Mouse (Mus musculus) granulocyte monocyte progenitor cell, adult 5-6 weeks (primary cell): Measurements from ENCODE around the gene Pde6g. TPM values are rescaled to one million over a fixed set of nuclear protein-coding genes. Genes with fewer than 3 reads are reported as not detected.
"Not testable (repeated sequence)": the region's sequence is repeated elsewhere in the genome, so short reads cannot be mapped to it uniquely, and the experiment has no call there.

Experiments
- ATAC-seq: replicated peaks from 2 replicates; pipeline ENCODE4 v1.8.0; 2016; ENCODE audit warnings: mild to moderate bottlenecking, moderate TSS enrichment, inconsistent platforms; ENCODE audit not compliant: poor library complexity, severe bottlenecking
- total RNA-seq, 2 experiments: library from RNA; stranded (forward) in 1 of 2; stranded (reverse) in 1 of 2; fragments of 200-712, 200-1000 nt in 1 of 2; fragments of >200 nt in 1 of 2; fragmentation: Nextera tagmentation in 1 of 2; gene quantifications; 2 replicates each; pipeline ENCODE4 v1.2.3; 2014 to 2017

The Pde6g gene
- total RNA-seq, 2 experiments from 2014 or later: not detected

DNA sequence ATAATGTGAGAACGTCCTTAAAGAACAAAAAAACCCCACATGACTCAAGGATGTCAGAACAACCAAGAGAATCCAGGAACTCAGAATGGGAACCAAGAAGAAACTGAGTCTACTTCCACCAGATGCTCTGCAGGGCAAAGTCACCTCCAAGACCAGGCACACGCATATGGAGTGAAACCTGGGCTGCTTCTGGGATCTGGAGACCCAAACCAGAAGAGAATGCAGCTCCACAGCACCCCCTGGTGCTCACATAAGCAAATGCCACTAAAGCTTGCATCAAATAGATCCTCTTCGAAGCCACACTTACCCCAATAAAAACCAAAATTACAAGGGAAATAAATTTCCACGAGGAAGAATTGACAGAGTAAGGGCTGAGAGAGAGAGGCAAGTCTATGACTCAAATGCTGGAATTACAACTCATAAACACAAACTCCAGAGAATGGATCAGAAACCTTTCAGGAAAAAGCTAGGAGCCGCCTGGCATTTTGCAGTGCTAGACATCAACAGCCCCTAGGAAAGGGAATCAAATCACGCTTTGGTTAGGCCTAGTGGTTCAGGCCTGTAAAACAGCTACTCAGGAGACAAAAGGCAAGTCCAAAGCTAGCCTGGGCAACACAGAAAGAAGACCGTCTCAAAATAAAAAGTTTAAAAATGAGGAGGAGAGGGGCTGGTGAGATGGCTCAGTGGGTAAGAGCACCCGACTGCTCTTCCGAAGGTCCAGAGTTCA, 29.6 kb downstream of the Pde6g start:
- ATAC-seq: peak; percentile 61

DNA sequence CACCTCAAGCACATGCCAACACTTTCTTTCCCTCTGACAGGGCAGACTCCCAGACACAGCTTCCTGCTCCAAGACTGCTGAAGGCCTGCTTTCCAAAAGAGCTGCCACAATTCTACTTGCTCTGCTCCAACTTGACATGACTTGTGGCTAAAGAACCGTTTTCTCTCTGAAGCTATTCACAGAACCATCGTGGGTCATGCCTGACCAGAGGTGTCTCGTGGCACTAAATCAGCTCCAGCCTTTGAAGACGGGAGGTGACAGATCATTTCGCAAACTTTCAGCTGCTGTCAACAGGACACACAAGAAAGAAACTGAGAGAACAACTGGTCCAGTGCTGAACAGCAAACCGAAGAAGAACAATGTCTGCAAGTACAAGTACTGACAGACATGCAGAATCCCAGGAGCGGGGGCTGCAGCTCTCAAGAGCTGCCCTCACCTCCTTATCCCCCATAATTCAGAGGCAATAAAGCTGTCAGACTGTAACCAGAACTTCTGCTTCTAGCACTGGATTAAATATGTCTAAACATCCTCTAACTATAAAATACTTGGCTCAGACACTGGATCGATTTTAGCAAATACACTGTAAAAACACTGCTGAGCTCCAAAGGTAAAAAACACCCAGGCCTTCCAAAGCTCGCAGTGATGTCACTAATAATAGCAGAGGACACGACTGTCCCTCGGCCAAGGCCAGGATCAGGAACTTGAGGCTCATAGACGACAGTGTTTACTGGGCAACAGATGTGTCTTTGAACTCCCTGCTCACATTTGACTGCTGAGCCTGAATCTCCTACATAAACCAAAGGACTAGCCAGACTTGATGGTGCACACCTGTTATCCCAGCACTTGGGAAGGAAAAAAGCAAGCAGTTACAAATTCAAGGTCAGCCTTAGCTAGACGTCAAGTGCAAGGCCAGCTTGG, 30.4 kb downstream of the Pde6g start:
- no peak for ATAC-seq

DNA sequence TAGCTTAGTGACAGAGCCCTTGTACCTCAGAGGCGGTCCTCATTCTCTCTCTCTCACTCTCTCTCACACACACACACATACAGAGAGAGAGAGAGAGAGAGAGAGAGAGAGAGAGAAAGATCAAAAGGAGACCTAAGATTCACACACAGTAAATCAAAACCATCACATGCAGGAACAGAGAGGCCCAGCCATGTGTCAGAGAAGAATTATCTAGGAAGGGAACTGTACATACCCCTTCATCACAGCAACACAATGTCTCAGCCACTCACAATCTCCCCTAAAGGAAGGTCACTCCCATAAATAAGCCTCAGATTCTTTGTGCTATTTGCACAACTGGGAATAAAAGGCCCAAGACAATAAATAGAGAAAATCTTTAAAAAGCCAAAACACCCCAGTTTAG, 34.7 kb downstream of the Pde6g start:
- ATAC-seq: no peak

DNA sequence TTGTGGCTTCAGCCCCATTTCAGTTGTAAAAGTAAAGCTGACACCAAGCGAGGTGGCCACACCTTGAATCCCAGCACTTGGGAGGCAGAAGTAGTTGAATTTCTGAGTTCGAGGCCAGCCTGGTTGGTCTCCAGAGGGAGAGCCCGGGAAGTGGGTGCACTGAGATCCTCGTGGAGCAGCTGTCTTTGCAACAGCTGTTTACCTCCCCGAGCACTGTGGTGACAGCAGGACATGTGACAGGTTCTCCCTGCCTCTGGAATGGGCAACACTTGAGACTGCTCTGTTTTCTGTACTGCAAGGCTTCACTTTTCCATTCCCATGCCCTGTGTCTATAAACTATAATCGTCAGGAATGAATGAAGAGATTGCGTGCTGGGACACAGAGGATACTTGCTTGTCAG, 35.4 kb downstream of the Pde6g start:
- ATAC-seq: no peak

DNA sequence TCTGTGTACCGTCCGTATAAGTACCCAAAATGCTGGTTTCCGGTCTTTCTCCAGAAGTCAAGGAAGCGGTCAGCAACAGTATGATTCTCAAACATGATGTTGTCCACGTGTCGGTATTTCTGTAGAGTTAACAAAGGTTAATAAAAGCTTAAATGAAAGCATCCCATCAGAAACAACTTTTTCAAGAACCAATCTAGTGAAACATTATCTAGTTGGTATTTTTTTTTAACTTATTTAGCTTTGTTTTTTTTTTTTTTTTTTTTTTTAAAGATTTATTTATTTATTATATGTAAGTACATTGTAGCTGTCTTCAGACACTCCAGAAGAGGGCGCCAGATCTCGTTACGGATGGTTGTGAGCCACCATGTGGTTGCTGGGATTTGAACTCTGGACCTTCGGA, 39.7 kb downstream of the Pde6g start:
- not testable (repeated sequence) for ATAC-seq

DNA sequence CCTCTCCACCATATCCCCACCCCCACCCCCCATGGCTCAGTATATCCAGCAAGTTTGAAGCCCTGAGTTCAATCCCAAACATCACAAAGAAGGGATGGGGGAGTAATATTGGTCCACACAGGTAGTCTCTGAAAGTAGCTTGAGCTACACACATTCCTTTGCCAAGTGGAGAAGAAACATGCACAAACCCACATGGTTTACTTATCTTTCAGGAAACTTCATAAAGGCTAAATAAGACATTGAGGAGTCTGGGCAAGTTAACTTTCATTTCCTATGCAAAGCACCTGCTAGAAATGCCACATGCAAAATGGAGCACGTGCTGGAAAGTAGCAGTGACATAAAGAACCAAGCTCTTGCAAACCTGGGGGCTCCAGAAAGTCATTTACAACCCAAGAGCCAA, 46.9 kb downstream of the Pde6g start:
- ATAC-seq: no peak

DNA sequence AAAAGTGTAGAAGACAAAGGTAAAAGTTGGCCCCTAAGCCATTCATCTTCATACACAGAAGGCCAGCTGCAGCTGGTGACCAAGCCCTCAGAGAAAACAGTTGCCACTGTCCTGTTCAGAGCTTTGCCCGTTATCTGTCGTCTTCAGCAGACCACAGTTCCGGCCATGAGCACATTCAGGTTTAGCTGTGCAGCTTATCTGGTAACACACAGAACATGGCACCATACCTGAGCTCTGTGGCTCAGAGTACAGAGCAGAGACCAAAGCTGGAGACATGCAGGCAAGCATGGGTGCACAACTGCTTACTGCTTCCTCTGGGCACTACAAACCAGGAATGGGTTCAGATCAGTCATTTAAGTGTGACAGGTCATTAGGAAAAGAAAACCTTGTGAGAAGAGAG, 47.4 kb downstream of the Pde6g start:
- no peak for ATAC-seq

DNA sequence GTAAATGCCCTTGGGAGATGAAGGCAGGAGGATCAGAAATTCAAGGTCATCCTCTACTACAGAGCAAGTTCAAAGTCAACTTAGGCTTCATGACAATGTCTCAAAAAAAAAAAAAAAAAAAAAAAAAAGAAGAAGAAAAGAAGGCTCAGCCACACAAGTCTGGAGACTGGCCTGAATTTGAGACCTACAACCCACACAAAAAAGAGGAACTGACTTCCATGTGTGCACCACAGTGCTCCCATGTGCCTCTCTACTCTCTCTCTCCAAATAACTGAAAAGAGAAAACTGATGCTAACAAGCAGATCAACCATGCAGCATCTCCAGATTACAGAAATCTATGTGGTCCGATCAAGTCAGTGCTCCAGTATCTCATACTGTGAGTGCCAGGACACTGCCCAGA, 48.5 kb downstream of the Pde6g start:
- peak; percentile 86 for ATAC-seq

DNA sequence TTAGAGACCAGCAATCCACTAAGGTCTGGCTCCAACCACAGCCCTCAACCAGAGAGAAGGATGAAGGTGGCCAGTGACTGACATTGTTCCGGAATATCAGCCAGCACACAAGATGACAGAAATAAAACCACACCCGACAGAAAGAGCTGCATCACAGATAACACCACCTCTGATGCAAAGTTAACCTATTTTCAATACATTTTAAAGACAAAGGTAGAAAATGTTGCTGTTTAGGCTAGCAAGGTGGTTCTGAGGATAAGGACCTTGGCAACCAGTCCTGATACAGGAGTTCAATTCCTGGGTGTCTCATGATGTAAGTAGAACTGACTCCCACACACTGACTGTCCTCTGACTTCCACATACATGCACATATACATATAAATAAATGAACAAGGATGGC, 54.0 kb downstream of the Pde6g start:
- ATAC-seq: no peak

Other genes with a start within 250 kb of the Pde6g start
- gene Bahcc1, start 220.6 kb downstream of the Pde6g start, total RNA-seq (2014; fragmentation: Nextera tagmentation): 22.5 and 22.9 TPM in 2 replicates
- gene Bahcc1, start 220.6 kb downstream of the Pde6g start, total RNA-seq (2017): 4.7 and 5.9 TPM in 2 replicates
- 1,412 and 1,653 TPM in 2 replicates for gene Actg1, start 105.0 kb downstream of the Pde6g start, total RNA-seq (2014; fragmentation: Nextera tagmentation)
- 733 and 780 TPM in 2 replicates for gene Actg1, start 105.0 kb downstream of the Pde6g start, total RNA-seq (2017)
- gene Fscn2, start 92.0 kb downstream of the Pde6g start, total RNA-seq (2014; fragmentation: Nextera tagmentation): not detected in 2 replicates
- gene Fscn2, start 92.0 kb downstream of the Pde6g start, total RNA-seq (2017): not detected in 2 replicates
- 8.3 and 13.2 TPM in 2 replicates for gene Faap100, start 74.7 kb downstream of the Pde6g start, total RNA-seq (2014; fragmentation: Nextera tagmentation)
- gene Faap100, start 74.7 kb downstream of the Pde6g start, total RNA-seq (2017): 12.9 and 18.8 TPM in 2 replicates
- 49.2 and 54.6 TPM in 2 replicates for gene Nploc4, start 15.8 kb downstream of the Pde6g start, total RNA-seq (2014; fragmentation: Nextera tagmentation)
- 34.1 and 36.6 TPM in 2 replicates for gene Nploc4, start 15.8 kb downstream of the Pde6g start, total RNA-seq (2017)
- gene Tspan10, start 10.9 kb downstream of the Pde6g start, total RNA-seq (2014; fragmentation: Nextera tagmentation): not detected in 2 replicates
- not detected in 2 replicates for gene Tspan10, start 10.9 kb downstream of the Pde6g start, total RNA-seq (2017)
- gene Oxld1, start 4.6 kb upstream of the Pde6g start, total RNA-seq (2014; fragmentation: Nextera tagmentation): 7.9 and 8.6 TPM in 2 replicates
- 12.8 and 19.5 TPM in 2 replicates for gene Oxld1, start 4.6 kb upstream of the Pde6g start, total RNA-seq (2017)
- 35.6 and 43.0 TPM in 2 replicates for gene Ccdc137, start 4.6 kb upstream of the Pde6g start, total RNA-seq (2014; fragmentation: Nextera tagmentation)
- 39.4 and 57.7 TPM in 2 replicates for gene Ccdc137, start 4.6 kb upstream of the Pde6g start, total RNA-seq (2017)
- 11.7 and 15.1 TPM in 2 replicates for gene Arl16, start 14.1 kb upstream of the Pde6g start, total RNA-seq (2014; fragmentation: Nextera tagmentation)
- gene Arl16, start 14.1 kb upstream of the Pde6g start, total RNA-seq (2017): 19.2 and 22.4 TPM in 2 replicates
- gene Mrpl12, start 31.1 kb upstream of the Pde6g start, total RNA-seq (2014; fragmentation: Nextera tagmentation): 113 and 121 TPM in 2 replicates
- 131 and 159 TPM in 2 replicates for gene Mrpl12, start 31.1 kb upstream of the Pde6g start, total RNA-seq (2017)
- gene Slc25a10, start 38.3 kb upstream of the Pde6g start, total RNA-seq (2014; fragmentation: Nextera tagmentation): 20.6 and 21.3 TPM in 2 replicates
- gene Slc25a10, start 38.3 kb upstream of the Pde6g start, total RNA-seq (2017): 20.5 and 26.2 TPM in 2 replicates
- gene Gcgr, start 77.2 kb upstream of the Pde6g start, total RNA-seq (2014; fragmentation: Nextera tagmentation): not detected in 2 replicates
- gene Gcgr, start 77.2 kb upstream of the Pde6g start, total RNA-seq (2017): not detected in 2 replicates
- gene Mcrip1, start 96.2 kb upstream of the Pde6g start, total RNA-seq (2014; fragmentation: Nextera tagmentation): 64.7 and 75.8 TPM in 2 replicates
- gene Mcrip1, start 96.2 kb upstream of the Pde6g start, total RNA-seq (2017): 23.1 and 23.4 TPM in 2 replicates
- gene Ppp1r27, start 97.6 kb upstream of the Pde6g start, total RNA-seq (2014; fragmentation: Nextera tagmentation): not detected in 2 replicates
- not detected in 2 replicates for gene Ppp1r27, start 97.6 kb upstream of the Pde6g start, total RNA-seq (2017)
- 864 and 921 TPM in 2 replicates for gene P4hb, start 119.8 kb upstream of the Pde6g start, total RNA-seq (2014; fragmentation: Nextera tagmentation)
- 1,372 and 1,702 TPM in 2 replicates for gene P4hb, start 119.8 kb upstream of the Pde6g start, total RNA-seq (2017)
- gene Arhgdia, start 128.1 kb upstream of the Pde6g start, total RNA-seq (2014; fragmentation: Nextera tagmentation): 514 and 552 TPM in 2 replicates
- gene Arhgdia, start 128.1 kb upstream of the Pde6g start, total RNA-seq (2017): 163 and 168 TPM in 2 replicates
- gene Alyref, start 144.9 kb upstream of the Pde6g start, total RNA-seq (2014; fragmentation: Nextera tagmentation): 161 and 171 TPM in 2 replicates
- gene Alyref, start 144.9 kb upstream of the Pde6g start, total RNA-seq (2017): 315 and 430 TPM in 2 replicates
- gene Anapc11, start 144.9 kb upstream of the Pde6g start, total RNA-seq (2014; fragmentation: Nextera tagmentation): 80.9 and 96.2 TPM in 2 replicates
- gene Anapc11, start 144.9 kb upstream of the Pde6g start, total RNA-seq (2017): 26.9 and 27.0 TPM in 2 replicates
- not detected in 2 replicates for gene Npb, start 155.0 kb upstream of the Pde6g start, total RNA-seq (2014; fragmentation: Nextera tagmentation)
- not detected in 2 replicates for gene Npb, start 155.0 kb upstream of the Pde6g start, total RNA-seq (2017)
- 48.1 and 70.3 TPM in 2 replicates for gene Pcyt2, start 164.4 kb upstream of the Pde6g start, total RNA-seq (2014; fragmentation: Nextera tagmentation)
- 21.9 and 35.5 TPM in 2 replicates for gene Pcyt2, start 164.4 kb upstream of the Pde6g start, total RNA-seq (2017)
- gene Sirt7, start 171.7 kb upstream of the Pde6g start, total RNA-seq (2014; fragmentation: Nextera tagmentation): 66.1 and 81.1 TPM in 2 replicates
- gene Sirt7, start 171.7 kb upstream of the Pde6g start, total RNA-seq (2017): 57.4 and 75.0 TPM in 2 replicates
- gene Mafg, start 180.1 kb upstream of the Pde6g start, total RNA-seq (2014; fragmentation: Nextera tagmentation): 28.7 and 37.0 TPM in 2 replicates
- 30.2 and 36.6 TPM in 2 replicates for gene Mafg, start 180.1 kb upstream of the Pde6g start, total RNA-seq (2017)
- gene Pycr1, start 190.3 kb upstream of the Pde6g start, total RNA-seq (2014; fragmentation: Nextera tagmentation): 14.6 and 15.9 TPM in 2 replicates
- 4.6 and 8.9 TPM in 2 replicates for gene Pycr1, start 190.3 kb upstream of the Pde6g start, total RNA-seq (2017)
- gene Myadml2, start 194.7 kb upstream of the Pde6g start, total RNA-seq (2014; fragmentation: Nextera tagmentation): not detected in 2 replicates
- gene Myadml2, start 194.7 kb upstream of the Pde6g start, total RNA-seq (2017): 0.69 and 1.9 TPM in 2 replicates
- not detected in 2 replicates for gene Notum, start 207.7 kb upstream of the Pde6g start, total RNA-seq (2014; fragmentation: Nextera tagmentation)
- gene Notum, start 207.7 kb upstream of the Pde6g start, total RNA-seq (2017): not detected in 2 replicates
- 44.6 and 84.7 TPM in 2 replicates for gene Aspscr1, start 219.5 kb upstream of the Pde6g start, total RNA-seq (2014; fragmentation: Nextera tagmentation)
- 29.0 and 33.5 TPM in 2 replicates for gene Aspscr1, start 219.5 kb upstream of the Pde6g start, total RNA-seq (2017)